Mouse (Mus musculus): ENCODE results near the gene Gm20388. TPM values are rescaled to one million over a fixed set of nuclear protein-coding genes. Genes with fewer than 3 reads are reported as not detected.

Gene Gm20388
- total RNA-seq, 2 experiments from 2014 or later = 1.9 to 2.0 TPM

GRCm38 (mm10) chr8:124212148-124212547 lies 4301.5 kb downstream of the Gm20388 start:
- DNase-seq = no peak

- no peak for DNase-seq
Observed at GRCm38 (mm10) chr8:124216951-124217350, 4306.3 kb downstream of the Gm20388 start.

DNA sequence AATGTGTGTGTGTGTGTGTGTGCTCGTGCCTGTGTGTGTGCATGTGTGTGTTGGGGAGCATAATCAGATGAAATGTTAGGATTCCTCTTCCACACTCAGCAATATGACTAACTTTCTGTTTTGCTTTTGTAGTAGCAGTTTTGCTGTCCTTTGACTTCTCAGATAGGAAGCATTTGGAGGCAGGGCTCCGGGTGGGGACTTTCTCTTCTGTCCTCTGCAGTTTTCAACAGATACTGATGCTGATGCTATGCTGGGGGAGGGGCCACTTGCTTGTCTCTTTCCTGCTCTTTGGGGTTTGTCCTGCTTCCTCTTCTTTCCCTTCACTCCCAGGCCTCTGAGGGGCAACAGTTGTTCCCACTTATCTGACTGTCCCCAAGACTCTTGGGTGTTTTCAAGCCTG lies 4319.2 kb downstream of the Gm20388 start:
- no peak for DNase-seq

DNA sequence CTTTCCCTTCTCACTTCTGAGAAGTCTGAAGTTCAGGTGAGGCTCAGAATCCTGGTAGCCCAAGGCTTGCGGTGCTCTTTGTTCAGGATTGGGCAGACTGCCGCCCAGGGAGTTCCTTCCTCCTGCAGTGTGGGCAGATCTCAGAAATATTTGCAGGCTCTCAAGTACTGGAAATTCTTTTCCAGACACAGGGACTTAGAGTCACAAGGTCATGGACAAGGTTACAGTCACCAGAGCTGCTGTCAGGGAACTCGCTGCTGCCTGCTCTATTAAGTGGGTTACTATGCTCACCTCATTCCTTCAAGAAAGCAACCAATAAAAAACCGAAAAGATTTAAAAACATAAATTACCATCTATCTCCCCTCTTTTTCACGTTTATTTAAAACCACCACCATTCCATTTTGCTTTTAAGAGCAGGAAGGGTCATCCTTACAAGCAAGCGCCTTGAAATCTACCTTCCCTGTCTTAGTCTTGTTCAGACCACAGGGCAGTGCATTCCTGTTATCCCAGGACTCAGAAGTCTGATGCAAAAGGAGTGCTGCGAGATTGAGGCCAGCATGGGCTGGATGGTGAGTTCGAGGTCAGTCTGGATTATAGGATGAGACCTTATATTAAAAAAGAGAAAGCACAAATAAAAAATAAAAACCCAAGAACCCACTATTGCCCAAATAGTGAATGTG lies 4320.0 kb downstream of the Gm20388 start:
- no peak for DNase-seq

DNA sequence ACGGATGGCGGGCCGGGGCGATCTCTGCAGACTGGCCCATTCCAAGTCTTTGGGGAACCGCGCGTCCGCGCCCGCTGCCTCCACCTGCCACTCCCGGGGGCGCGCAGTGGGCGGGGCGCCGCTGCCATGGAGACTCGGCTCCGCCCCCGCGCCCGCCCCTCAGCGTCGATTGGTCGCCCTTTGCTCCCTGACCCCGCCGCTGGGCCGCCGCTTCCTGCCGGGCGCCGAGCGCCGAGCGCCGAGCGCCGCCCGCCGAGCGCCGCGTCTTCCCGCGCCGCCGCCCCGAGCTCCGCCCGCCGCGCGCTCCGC lies 4320.5 kb downstream of the Gm20388 start, which contains the start of gene Galnt2:
Gene Galnt2, plus strand, starts transcription at position 216 of the 309 bp plus-strand sequence.
- DNase-seq = peak; percentile 95

DNA sequence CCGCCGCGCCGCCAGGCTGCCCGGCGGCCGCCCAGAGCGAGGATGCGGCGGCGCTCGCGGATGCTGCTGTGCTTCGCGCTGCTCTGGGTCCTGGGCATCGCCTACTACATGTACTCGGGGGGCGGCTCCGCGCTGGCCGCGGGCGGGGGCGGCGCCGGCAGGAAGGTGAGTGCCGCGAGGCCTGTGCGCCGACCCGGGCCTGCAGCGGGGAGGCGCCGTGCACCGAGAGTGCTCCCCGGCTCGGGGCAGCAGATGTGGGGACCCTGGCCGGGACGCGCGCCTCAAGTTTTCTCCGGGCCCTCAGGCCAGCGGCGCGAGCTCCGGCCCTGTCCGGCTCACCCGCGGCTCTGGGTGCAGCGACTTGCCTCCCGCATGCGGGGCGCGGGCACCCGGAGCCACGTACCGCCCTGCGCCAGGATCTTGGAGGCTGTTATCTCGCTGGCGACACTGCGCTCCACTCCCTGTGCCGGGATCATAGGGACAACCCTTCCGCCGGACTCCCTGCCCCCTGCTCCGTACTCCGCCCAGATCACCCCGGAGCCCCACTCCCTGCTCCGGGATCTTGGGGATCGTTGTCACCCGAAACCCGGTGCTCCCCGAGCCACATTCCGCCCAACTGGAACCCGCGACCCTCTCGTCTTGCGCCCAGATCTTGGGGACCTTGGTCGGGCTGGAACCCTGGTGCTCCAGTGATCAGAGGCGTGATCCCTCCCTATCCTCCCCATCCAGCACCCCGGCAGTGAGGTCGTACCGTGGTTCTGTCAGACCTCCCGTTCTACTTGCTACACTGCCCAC lies 4321.0 kb downstream of the Gm20388 start:
- peak; percentile 65 for DNase-seq

- DNase-seq = no peak
Observed at GRCm38 (mm10) chr8:124232280-124232600, 4321.6 kb downstream of the Gm20388 start.

GRCm38 (mm10) chr8:124234496-124234895 lies 4323.9 kb downstream of the Gm20388 start:
- no peak for DNase-seq

- no peak for DNase-seq
Observed at GRCm38 (mm10) chr8:124235536-124235935, 4324.9 kb downstream of the Gm20388 start.

DNA sequence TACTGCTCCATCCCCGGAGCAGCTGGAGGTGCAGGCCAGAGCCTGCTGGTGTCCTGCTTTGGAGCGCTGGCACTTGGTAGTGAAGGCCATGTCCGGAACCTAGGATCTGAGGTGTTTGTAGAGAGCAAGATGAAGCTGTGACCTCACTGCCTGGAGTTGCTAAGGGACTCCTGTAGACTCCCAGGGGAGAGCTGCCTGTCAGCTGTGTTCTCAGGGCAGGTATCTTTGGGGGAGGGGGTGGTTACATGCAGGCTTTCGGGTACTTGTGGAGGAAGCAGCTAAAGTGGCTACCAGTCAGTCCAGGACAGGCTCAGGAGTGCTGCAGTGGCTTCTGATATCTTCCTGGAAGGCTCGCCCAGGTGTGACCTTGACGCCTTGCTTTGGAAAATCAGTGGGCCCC lies 4328.7 kb downstream of the Gm20388 start:
- DNase-seq = no peak

GRCm38 (mm10) chr8:124240932-124241331 lies 4330.3 kb downstream of the Gm20388 start:
- no peak for DNase-seq

DNA sequence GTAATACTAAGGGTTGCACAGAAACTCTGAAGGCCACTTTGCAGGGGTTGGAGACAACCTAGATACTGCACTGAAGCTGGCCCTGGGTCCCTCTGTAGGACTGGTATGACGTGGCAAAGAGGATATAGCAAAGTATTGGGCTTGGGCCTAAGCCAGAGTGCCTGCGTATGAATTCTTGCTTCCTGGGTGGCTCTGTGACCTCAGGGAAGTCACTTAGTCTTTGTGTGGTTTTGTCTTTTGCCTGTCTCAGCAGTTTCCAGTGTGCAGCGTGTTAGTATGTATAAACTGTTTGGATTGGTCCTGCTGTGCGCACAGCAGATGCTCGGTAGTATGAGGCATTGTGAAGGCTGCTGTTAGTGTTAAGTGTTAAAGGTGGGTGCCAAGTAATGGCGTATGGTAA lies 4331.6 kb downstream of the Gm20388 start:
- no peak for DNase-seq

DNA sequence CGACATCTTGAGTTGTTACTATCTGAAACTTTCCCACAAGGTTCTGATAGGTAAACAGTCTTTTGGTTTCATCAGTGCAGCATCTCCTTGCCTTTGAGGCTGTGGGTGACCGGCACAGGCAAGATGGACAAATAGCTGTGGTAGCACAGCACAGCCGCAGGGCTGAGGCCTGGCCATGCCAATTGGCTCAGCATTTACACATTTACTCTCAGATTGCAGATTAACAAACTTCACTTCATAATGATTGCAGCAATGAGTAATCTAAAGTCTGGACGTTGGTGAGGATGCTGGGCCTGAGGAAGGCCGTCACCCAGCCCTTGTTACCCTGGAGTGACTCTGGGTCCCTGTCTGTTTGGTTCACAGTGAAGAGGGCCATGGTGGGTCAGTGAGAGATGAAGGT lies 4332.3 kb downstream of the Gm20388 start:
- no peak for DNase-seq

DNA sequence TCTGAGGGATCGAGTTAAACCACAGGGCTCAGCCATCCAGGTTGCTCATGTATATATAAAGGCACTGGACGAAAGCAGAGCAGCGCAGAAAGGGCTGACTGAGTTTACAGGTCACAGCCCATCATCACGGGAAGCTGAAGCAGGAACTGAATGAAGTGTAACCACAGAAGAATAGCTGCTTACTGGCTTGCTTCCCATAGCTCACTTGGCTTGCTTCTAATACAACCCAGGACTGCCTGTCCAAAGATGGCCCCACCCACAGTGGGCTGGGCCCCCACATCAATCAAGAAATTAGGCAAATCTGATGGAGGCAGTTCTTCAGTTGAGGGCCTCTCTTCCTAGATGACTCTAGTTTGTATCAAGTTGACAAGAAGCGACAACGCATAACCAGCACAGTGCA lies 4336.9 kb downstream of the Gm20388 start:
- DNase-seq = no peak

DNA sequence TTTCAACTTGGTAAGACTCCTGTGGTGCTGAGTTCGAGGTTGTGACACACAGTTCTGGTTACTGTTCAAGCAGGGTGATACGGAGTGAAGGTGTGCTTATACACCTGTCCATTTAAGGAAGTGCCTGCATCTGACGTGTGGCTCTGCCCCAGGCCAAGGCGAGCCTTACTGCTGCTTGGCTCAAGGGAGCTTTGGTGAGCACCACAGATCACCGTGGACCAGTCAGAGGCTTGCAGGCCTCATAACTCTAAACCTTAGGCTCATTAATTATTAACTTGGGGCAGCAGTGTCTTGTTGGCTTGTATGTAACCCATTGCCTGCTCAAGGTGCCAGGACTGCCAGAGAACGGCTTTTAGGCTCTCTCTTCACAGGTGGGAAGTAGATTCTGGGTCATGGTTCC lies 4338.0 kb downstream of the Gm20388 start:
- DNase-seq = no peak

DNA sequence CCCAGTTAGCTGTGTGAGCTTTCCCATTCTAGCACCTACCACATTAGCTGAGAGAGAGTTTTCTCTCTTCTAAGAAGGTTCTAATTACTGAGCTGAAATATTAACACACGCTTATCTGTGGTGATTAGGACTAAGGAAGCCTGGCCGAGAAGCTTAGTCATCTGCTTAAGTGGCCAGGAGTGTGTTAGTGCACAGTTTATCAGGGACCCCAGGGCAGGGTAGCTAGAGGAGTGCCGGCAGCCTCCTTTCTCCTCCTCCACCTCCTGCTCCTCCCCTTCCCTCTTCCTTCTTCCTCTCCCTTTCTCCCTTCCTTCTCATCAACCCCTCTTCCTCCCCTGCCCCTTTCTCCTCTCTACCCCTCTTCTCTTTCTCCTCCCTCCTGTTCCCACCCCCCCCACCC lies 4339.6 kb downstream of the Gm20388 start:
- DNase-seq = no peak

GRCm38 (mm10) chr8:124250785-124251184 lies 4340.1 kb downstream of the Gm20388 start:
- DNase-seq = peak; percentile 43

DNA sequence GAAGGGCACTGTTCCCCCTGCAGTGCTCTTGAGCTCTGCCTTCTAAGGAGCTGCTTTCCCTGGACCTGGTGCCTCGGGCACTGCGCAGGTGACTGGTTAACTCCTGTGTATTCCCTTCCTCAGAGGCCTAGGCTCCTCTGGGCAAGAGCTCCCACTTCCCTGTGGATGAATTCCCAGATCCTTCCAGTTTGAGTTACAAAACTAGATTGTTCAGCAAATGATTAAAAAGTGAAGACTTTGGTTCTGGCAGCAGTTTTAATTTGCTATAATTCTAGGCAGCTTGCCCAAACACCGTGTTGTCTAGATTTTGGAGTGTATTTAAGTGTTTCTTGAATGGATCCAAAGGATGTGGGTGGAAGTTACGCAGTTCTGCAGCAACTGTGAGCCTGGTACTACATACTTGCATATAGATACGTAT lies 4341.9 kb downstream of the Gm20388 start:
- DNase-seq = peak; percentile 38

- no peak for DNase-seq
Observed at GRCm38 (mm10) chr8:124253939-124254338, 4343.3 kb downstream of the Gm20388 start.

DNA sequence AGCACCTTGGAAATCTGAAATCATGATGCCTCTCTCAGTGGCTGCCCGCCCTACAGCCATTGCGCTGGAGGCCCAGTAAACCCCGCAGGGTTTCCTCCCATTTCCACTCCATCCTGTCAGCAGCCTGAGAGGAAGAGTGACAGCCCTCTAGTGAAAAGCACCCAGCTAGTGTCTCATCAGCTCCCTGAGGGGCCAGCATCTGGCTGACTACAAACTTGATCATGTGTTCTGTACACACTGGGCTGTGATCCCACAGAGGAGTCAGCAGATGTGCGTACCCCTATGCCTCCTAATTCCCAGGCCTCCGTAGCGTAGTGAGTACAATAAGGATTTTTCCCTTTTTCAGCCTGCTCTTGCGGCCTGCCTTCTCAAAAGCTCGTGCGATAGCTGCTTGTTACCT lies 4346.2 kb downstream of the Gm20388 start:
- no peak for DNase-seq

DNA sequence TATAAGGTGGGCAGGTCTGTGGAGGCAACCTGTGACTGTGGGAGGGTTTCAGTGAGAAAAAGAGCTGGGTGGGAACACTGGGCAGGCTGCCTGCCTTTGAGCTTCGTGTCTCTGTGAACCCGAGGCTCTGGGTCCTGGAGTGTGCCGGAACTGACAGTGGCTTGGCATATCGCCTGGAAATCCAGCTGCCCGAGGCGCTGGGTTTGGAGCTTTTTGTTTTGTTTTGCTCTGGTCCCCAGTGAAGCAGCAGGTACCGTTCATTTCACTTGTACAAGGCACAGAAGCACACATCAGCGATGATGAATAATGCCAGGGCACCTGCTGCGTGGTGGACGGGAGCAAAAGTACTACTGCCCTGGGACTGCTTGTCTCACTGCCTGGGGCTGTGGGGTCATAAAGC lies 4346.7 kb downstream of the Gm20388 start:
- peak; percentile 84 for DNase-seq

DNA sequence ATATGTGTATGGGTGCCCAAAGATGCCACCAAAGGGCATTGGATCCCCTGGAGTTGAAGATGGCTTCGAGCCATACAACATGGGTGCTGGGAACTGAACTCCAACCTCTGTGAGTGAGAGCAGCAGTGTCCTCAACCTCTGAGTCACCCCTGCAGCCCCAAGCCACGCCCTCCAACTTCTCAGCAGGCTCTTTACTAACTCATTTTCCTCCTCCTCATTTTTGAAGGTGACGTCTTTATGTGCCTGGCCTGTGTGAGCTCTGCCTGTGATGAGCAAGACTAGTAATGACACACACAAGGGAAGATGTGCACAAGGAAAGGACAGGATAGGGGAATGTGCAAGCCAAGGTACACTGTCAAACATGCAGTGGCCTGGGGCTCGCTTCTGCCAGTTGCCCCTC lies 4348.5 kb downstream of the Gm20388 start:
- no peak for DNase-seq

DNA sequence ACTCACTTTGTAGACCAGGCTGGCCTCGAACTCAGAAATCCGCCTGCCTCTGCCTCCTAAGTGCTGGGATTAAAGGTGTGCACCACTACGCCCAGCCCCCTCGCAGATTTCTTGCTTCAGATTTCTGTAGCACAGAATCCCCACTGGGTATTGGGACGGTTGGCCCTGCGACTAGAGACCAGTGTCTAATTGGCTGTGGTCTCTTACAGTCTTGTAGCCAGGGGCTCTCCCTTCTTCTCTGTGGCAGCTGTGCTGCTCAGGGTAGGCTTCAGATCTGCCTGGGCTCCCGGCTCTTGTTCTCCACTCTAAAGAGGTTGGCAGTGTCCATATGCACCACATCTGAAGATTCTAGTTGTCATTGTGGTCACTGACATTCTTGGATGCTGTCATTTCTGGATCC lies 4349.3 kb downstream of the Gm20388 start:
- no peak for DNase-seq

DNA sequence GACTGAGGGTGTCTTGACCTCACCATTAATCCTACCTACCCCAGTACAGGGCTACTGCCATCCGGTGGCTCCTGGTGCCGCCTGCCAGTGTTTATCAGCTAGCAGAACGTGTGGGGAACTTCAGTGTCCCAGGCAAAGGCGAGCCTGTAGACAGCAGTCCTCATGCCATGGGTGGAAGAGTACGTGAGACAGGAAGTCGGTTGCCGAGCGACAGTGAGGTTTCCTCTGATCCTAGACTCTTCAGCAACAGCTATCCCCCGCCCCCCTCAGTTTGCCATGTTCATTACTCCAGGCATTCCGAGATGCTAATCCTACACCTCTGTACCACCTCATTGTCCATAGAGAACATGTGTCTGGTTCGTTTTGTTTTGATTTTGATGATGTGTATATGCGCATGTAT lies 4349.7 kb downstream of the Gm20388 start:
- DNase-seq = no peak
